In genomic region chr12:86897769-86898273, GRCm38 (mm10) we compare ENCODE assay signal across 8 mouse cellular contexts. TPM values are rescaled to one million over a fixed set of nuclear protein-coding genes. Genes with fewer than 3 reads are reported as not detected.
DNase-seq lines count a peak whose midpoint lies in the region; ATAC-seq lines count a peak whose summit lies in the region.

No protein-coding gene starts in this region.

- H3K36me3 ChIP-seq in limb, embryonic 12.5 days = no peaks in the 10 kb centered on the region

- no peaks in the 10 kb centered on the region for H3K9me3 ChIP-seq in limb, embryonic 12.5 days

- no peaks in the 10 kb centered on the region for H3K27me3 ChIP-seq in limb, embryonic 12.5 days

- no peak for ATAC-seq in limb, embryonic 12.5 days (ENCODE audit: insufficient number of reproducible peaks, insufficient read depth, low FRiP score, low TSS enrichment, low read depth)
- ATAC-seq in erythroblast, adult 5-6 weeks (replicated peaks; ENCODE audit: low FRiP score, poor library complexity, severe bottlenecking) = no peak

- H3K4me2 ChIP-seq in limb, embryonic 12.5 days = peak overlapping the region; percentile 65

- no peak overlapping the region for H3K4me3 ChIP-seq in limb, embryonic 12.5 days (replicated peaks)

- peak; percentile 95 for DNase-seq in heart, adult 11 months
- no peak for DNase-seq in heart, postnatal 4 days
- DNase-seq in thymus, postnatal 4 days = peak; percentile 34
- DNase-seq in thymus, postnatal 14 days = no peak
- no peak for DNase-seq in ovary, postnatal 10 days (ENCODE audit: low spot score)
- DNase-seq in embryo, embryonic 10.5 days (ENCODE audit: low spot score) = no peak

- WGBS in limb, embryonic 12.5 days = 64% methylated on average over 7 of the region's 7 CpGs

- no peak overlapping the region for H3K9ac ChIP-seq in limb, embryonic 12.5 days (replicated peaks)

- H3K4me1 ChIP-seq in limb, embryonic 12.5 days (replicated peaks) = peaks cover 76% of the 10 kb centered on the region

- H3K27ac ChIP-seq in limb, embryonic 12.5 days = peak overlapping the region; percentile 99

RNA-seq across cellular contexts. Expression of gene Irf2bpl, which starts 13.2 kb away (rescaled TPM):
- total RNA-seq in heart, postnatal 4 days (2021) = 10 to 100 TPM; 85.8 to 86.2 TPM
- polyA plus RNA-seq in limb, embryonic 12.5 days (2016; fragmentation: Nextera tagmentation; extraction: Ambion mirVana) = 55.7 and 57.2 TPM in 2 replicates
- total RNA-seq in erythroblast, adult 5-6 weeks (2015; ENCODE audit: low replicate concordance) = 0.21 and 0.77 TPM in 2 replicates
- 0.42 TPM in 1 of 2 replicates, not detected in the other for total RNA-seq in erythroblast, adult 5-6 weeks (2017; ENCODE audit: low replicate concordance)

RNA-seq across cellular contexts. Expression of gene Cipc, which starts 49.0 kb away (rescaled TPM):
- total RNA-seq in heart, postnatal 4 days (2021) = 10 to 100 TPM; 34.1 to 39.3 TPM
- 30.8 and 33.1 TPM in 2 replicates for polyA plus RNA-seq in limb, embryonic 12.5 days (2016; fragmentation: Nextera tagmentation; extraction: Ambion mirVana)
- 4.8 and 7.1 TPM in 2 replicates for total RNA-seq in erythroblast, adult 5-6 weeks (2015; ENCODE audit: low replicate concordance)
- total RNA-seq in erythroblast, adult 5-6 weeks (2017; ENCODE audit: low replicate concordance) = 5.6 and 8.2 TPM in 2 replicates

Comparison
In these comparisons a context has a peak if more than half of its experiments do, and no peak if none do; other contexts are left out.
1. DNase-seq: peak in heart, adult 11 months (single experiment) and thymus, postnatal 4 days (single experiment); none in heart, postnatal 4 days (single experiment), thymus, postnatal 14 days (single experiment), ovary, postnatal 10 days (single experiment) and embryo, embryonic 10.5 days (single experiment).
2. RNA of gene Irf2bpl, which starts 13.2 kb away (total RNA-seq): 85.8 to 86.2 TPM in heart, postnatal 4 days; 0.21 to 0.77 TPM in erythroblast, adult 5-6 weeks; every median in the first group is over 10 times any median in the second.